In the genomic region with DNA sequence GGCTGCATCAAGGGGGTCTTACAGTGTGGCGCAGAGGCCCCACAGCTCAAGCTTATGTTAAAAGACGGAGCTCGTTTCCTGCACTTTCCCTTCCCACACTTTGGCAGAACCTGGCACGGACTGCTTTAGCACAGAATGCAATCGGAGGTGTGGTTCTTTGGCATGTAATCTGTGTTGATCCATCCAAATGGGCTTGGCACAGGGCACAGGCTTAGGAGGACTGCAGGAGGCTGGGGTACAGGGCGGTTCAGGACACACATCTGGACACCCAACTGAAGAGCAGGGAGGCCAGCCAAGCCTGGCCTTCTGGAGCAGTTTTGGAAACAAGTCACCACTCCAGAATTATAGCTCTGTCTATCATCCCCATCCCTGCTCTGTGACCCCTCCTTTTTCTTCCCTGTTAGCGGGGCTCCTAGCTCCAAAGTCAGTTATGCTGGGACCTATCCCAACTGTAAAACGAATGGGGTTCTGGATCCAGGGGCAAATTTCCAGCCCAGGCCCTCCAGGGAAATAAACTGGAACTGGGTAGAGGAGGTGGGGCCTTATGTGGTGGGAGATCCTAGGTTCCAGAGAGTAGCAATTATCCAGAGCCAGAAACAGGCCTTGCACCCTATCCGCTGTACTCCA, we compare ENCODE assay signal across 8 mouse cellular contexts. TPM values are rescaled to one million over a fixed set of nuclear protein-coding genes. Genes with fewer than 3 reads are reported as not detected.
A peak's percentile ranks its signal among the peaks of the same experiment; 100 is the strongest.
DNase-seq lines count a peak whose midpoint lies in the region; ATAC-seq and TF ChIP-seq lines count a peak whose summit lies in the region.

No protein-coding gene starts in this region.

- 0 out of 2 replicates have a peak overlapping the region, but pooled peaks have one; percentile 26 for H3K9ac ChIP-seq in forebrain, embryonic 13.5 days
- no peak overlapping the region for H3K9ac ChIP-seq in forebrain, embryonic 14.5 days (ENCODE audit: low read length)
- no peak overlapping the region for H3K9ac ChIP-seq in stomach, postnatal 0 days (ENCODE audit: low read length)

- ATAC-seq in forebrain, embryonic 13.5 days: peak; percentile 52
- ATAC-seq in forebrain, embryonic 14.5 days: peak; percentile 50; the same call in 1 of the 2 replicates
- ATAC-seq in stomach, postnatal 0 days (ENCODE audit: low FRiP score, low TSS enrichment): peak; percentile 63

- no peaks in the 10 kb centered on the region for H3K27me3 ChIP-seq in forebrain, embryonic 13.5 days
- H3K27me3 ChIP-seq in forebrain, embryonic 10.5 days (ENCODE audit: poor library complexity, severe bottlenecking): peaks cover 24% of the 10 kb centered on the region
- no peaks in the 10 kb centered on the region for H3K27me3 ChIP-seq in forebrain, embryonic 14.5 days (replicated peaks; ENCODE audit: control insufficient read depth, insufficient read depth, low read length)
- H3K27me3 ChIP-seq in stomach, postnatal 0 days (ENCODE audit: control insufficient read depth, insufficient read depth, low read length): no peaks in the 10 kb centered on the region

- H3K9me3 ChIP-seq in forebrain, embryonic 13.5 days (replicated peaks): no peaks in the 10 kb centered on the region
- no peaks in the 10 kb centered on the region for H3K9me3 ChIP-seq in forebrain, embryonic 10.5 days
- H3K9me3 ChIP-seq in forebrain, embryonic 14.5 days (replicated peaks; ENCODE audit: control insufficient read depth, low read length): no peaks in the 10 kb centered on the region
- no peaks in the 10 kb centered on the region for H3K9me3 ChIP-seq in stomach, postnatal 0 days (ENCODE audit: control insufficient read depth, low read length)

- H3K4me2 ChIP-seq in forebrain, embryonic 13.5 days: peak overlapping the region; percentile 16
- no peak overlapping the region for H3K4me2 ChIP-seq in forebrain, embryonic 14.5 days (ENCODE audit: low read length)
- H3K4me2 ChIP-seq in stomach, postnatal 0 days (replicated peaks; ENCODE audit: low read depth): no peak overlapping the region

- no peaks in the 10 kb centered on the region for H3K36me3 ChIP-seq in forebrain, embryonic 13.5 days (ENCODE audit: poor library complexity, severe bottlenecking)
- no peaks in the 10 kb centered on the region for H3K36me3 ChIP-seq in forebrain, embryonic 10.5 days (replicated peaks)
- no peaks in the 10 kb centered on the region for H3K36me3 ChIP-seq in forebrain, embryonic 14.5 days (ENCODE audit: control insufficient read depth, insufficient read depth, low read length)
- H3K36me3 ChIP-seq in stomach, postnatal 0 days (ENCODE audit: control insufficient read depth, insufficient read depth, low read length): no peaks in the 10 kb centered on the region

- WGBS in forebrain, embryonic 13.5 days: 55% methylated on average over 9 of the region's 9 CpGs
- 89% methylated on average over 9 of the region's 9 CpGs for WGBS in forebrain, embryonic 10.5 days
- 49% methylated on average over 9 of the region's 9 CpGs for WGBS in forebrain, embryonic 14.5 days
- 46% methylated on average over 9 of the region's 9 CpGs for WGBS in stomach, postnatal 0 days

- no peak for DNase-seq in forebrain, embryonic 10.5 days (ENCODE audit: extremely low spot score, low spot score)
- peak; percentile 67 for DNase-seq in NIH3T3 (ENCODE audit: low read depth)
- DNase-seq in forebrain, embryonic 14.5 days (ENCODE audit: low spot score): peak; percentile 77
- DNase-seq in layer of hippocampus, adult 2 months (ENCODE audit: low spot score in 2 of 2): peak; percentile 55 to 66
- peak; percentile 26 for DNase-seq in stomach, postnatal 0 days (ENCODE audit: low spot score)
- DNase-seq in liver: no peak
- DNase-seq in c-Kit-positive CD71-positive TER-119-positive erythroid progenitor cells, embryonic 14.5 days (ENCODE audit: low spot score): no peak

- TF ChIP-seq CTCF in layer of hippocampus, adult 2 months (conservative IDR thresholded peaks at IDR 0.05): no peak
- no peak for TF ChIP-seq CTCF in stomach, postnatal 0 days (IDR thresholded peaks at IDR 0.05; ENCODE audit: low read depth)

- peak overlapping the region; percentile 57 for H3K27ac ChIP-seq in forebrain, embryonic 13.5 days
- H3K27ac ChIP-seq in forebrain, embryonic 10.5 days: no peak overlapping the region
- H3K27ac ChIP-seq in forebrain, embryonic 14.5 days (ENCODE audit: low read depth, low read length): peak overlapping the region; percentile 64; the same call in 1 of the 2 replicates
- peak overlapping the region; percentile 97 for H3K27ac ChIP-seq in layer of hippocampus, adult 2 months
- peak overlapping the region; percentile 4; the same call in 1 of the 2 replicates for H3K27ac ChIP-seq in stomach, postnatal 0 days (replicated peaks)

- no peak overlapping the region for H3K4me3 ChIP-seq in forebrain, embryonic 13.5 days
- no peak overlapping the region for H3K4me3 ChIP-seq in forebrain, embryonic 10.5 days
- H3K4me3 ChIP-seq in forebrain, embryonic 14.5 days (ENCODE audit: low read depth, low read length): no peak overlapping the region
- H3K4me3 ChIP-seq in layer of hippocampus, adult 2 months: peak overlapping the region; percentile 69
- no peak overlapping the region for H3K4me3 ChIP-seq in stomach, postnatal 0 days (ENCODE audit: low read depth, low read length)

- no peak for TF ChIP-seq EP300 in stomach, postnatal 0 days (optimal IDR thresholded peaks at IDR 0.05)

- peaks cover 44% of the 10 kb centered on the region for H3K4me1 ChIP-seq in forebrain, embryonic 13.5 days
- peaks cover 25% of the 10 kb centered on the region for H3K4me1 ChIP-seq in forebrain, embryonic 10.5 days
- H3K4me1 ChIP-seq in forebrain, embryonic 14.5 days (ENCODE audit: control insufficient read depth, insufficient read depth, low read length): peaks cover 27% of the 10 kb centered on the region
- H3K4me1 ChIP-seq in stomach, postnatal 0 days (replicated peaks; ENCODE audit: control insufficient read depth, insufficient read depth): no peaks in the 10 kb centered on the region

RNA-seq across cellular contexts. Expression of gene Rnf112, which starts 5.2 kb away (rescaled TPM):
- 10.1 and 12.2 TPM in 2 replicates for polyA plus RNA-seq in forebrain, embryonic 13.5 days (2015; fragmentation: Nextera tagmentation; extraction: Ambion mirVana)
- polyA plus RNA-seq in forebrain, embryonic 10.5 days (2016; fragmentation: Nextera tagmentation; extraction: Ambion mirVana): 0.26 and 0.36 TPM in 2 replicates
- polyA plus RNA-seq in forebrain, embryonic 14.5 days (2014; fragmentation: Nextera tagmentation; extraction: Ambion mirVana): 6.9 and 10.3 TPM in 2 replicates
- 100 to 1,000 TPM; 543 to 554 TPM for total RNA-seq in layer of hippocampus, adult 2 months (2021)
- 0.84 and 1.3 TPM in 2 replicates for polyA plus RNA-seq in stomach, postnatal 0 days (2015; fragmentation: Nextera tagmentation; extraction: Ambion mirVana)

RNA-seq across cellular contexts. Expression of gene Mfap4, which starts 36.5 kb away (rescaled TPM):
- polyA plus RNA-seq in forebrain, embryonic 13.5 days (2015; fragmentation: Nextera tagmentation; extraction: Ambion mirVana): 56.9 and 57.1 TPM in 2 replicates
- polyA plus RNA-seq in forebrain, embryonic 10.5 days (2016; fragmentation: Nextera tagmentation; extraction: Ambion mirVana): 50.9 and 53.9 TPM in 2 replicates
- polyA plus RNA-seq in forebrain, embryonic 14.5 days (2014; fragmentation: Nextera tagmentation; extraction: Ambion mirVana): 51.6 and 65.7 TPM in 2 replicates
- 1 to 10 TPM; 4.8 to 5.0 TPM for total RNA-seq in layer of hippocampus, adult 2 months (2021)
- polyA plus RNA-seq in stomach, postnatal 0 days (2015; fragmentation: Nextera tagmentation; extraction: Ambion mirVana): 174 and 184 TPM in 2 replicates

RNA-seq across cellular contexts. Expression of gene Mapk7, which starts 45.5 kb away (rescaled TPM):
- 91.2 and 96.8 TPM in 2 replicates for polyA plus RNA-seq in forebrain, embryonic 13.5 days (2015; fragmentation: Nextera tagmentation; extraction: Ambion mirVana)
- polyA plus RNA-seq in forebrain, embryonic 10.5 days (2016; fragmentation: Nextera tagmentation; extraction: Ambion mirVana): 82.8 and 84.4 TPM in 2 replicates
- polyA plus RNA-seq in forebrain, embryonic 14.5 days (2014; fragmentation: Nextera tagmentation; extraction: Ambion mirVana): 59.0 and 75.8 TPM in 2 replicates
- total RNA-seq in layer of hippocampus, adult 2 months (2021): 10 to 100 TPM; 26.2 to 28.5 TPM
- polyA plus RNA-seq in stomach, postnatal 0 days (2015; fragmentation: Nextera tagmentation; extraction: Ambion mirVana): 14.5 and 15.4 TPM in 2 replicates

RNA-seq across cellular contexts. Expression of gene B9d1, which starts 56.2 kb away (rescaled TPM):
- polyA plus RNA-seq in forebrain, embryonic 13.5 days (2015; fragmentation: Nextera tagmentation; extraction: Ambion mirVana): 43.4 and 48.2 TPM in 2 replicates
- polyA plus RNA-seq in forebrain, embryonic 10.5 days (2016; fragmentation: Nextera tagmentation; extraction: Ambion mirVana): 53.0 and 53.3 TPM in 2 replicates
- polyA plus RNA-seq in forebrain, embryonic 14.5 days (2014; fragmentation: Nextera tagmentation; extraction: Ambion mirVana): 38.9 and 55.5 TPM in 2 replicates
- 10 to 100 TPM; 47.4 to 47.9 TPM for total RNA-seq in layer of hippocampus, adult 2 months (2021)
- polyA plus RNA-seq in stomach, postnatal 0 days (2015; fragmentation: Nextera tagmentation; extraction: Ambion mirVana): 11.3 and 11.9 TPM in 2 replicates

Comparison
In these comparisons a context has a peak if more than half of its experiments do, and no peak if none do; other contexts are left out.
1. DNase-seq: peak in NIH3T3 (single experiment), forebrain, embryonic 14.5 days (single experiment), layer of hippocampus, adult 2 months (2 of 2) and stomach, postnatal 0 days (single experiment); none in forebrain, embryonic 10.5 days (single experiment), liver (single experiment) and c-Kit-positive CD71-positive TER-119-positive erythroid progenitor cells, embryonic 14.5 days (single experiment).
2. Peak in every context shown above with its lines, with median percentiles within 50 percentile points of each other: ATAC-seq.